Mouse (Mus musculus) forebrain, embryonic 15.5 days (tissue): ENCODE results near the gene Myh13. TPM values are rescaled to one million over a fixed set of nuclear protein-coding genes. Genes with fewer than 3 reads are reported as not detected.

Source experiments
- ATAC-seq: fragments of 200-750 bp; cut with Nextera tagmentation; replicated peaks from 2 replicates; pipeline ENCODE4 v1.8.0; 2017; ENCODE audit warnings: mild to moderate bottlenecking, moderate TSS enrichment, moderate library complexity
- H3K27ac ChIP-seq: fragments of 300-500 bp; sonication (generic); replicated peaks from 2 replicates; pipeline ENCODE4 v1.5.1; 2015; ENCODE audit warnings: mild to moderate bottlenecking, inconsistent platforms
- H3K27me3 ChIP-seq: fragments of 300-500 bp; sonication (generic); 2 replicates; pipeline ENCODE4 v1.6.1; 2015; ENCODE audit warnings: inconsistent platforms
- H3K36me3 ChIP-seq: fragments of 300-500 bp; sonication (generic); 2 replicates; pipeline ENCODE4 v1.6.1; 2015; ENCODE audit warnings: mild to moderate bottlenecking, inconsistent platforms
- H3K4me1 ChIP-seq: fragments of 300-500 bp; sonication (generic); 2 replicates; pipeline ENCODE4 v1.6.1; 2015; ENCODE audit warnings: inconsistent platforms
- H3K4me2 ChIP-seq: fragments of 300-500 bp; sonication (generic); replicated peaks from 2 replicates; pipeline ENCODE4 v1.6.1; 2015; ENCODE audit warnings: mild to moderate bottlenecking, inconsistent platforms
- H3K4me3 ChIP-seq: fragments of 300-500 bp; sonication (generic); 2 replicates; pipeline ENCODE4 v1.5.1; 2015; ENCODE audit warnings: mild to moderate bottlenecking, inconsistent platforms
- H3K9ac ChIP-seq: fragments of 300-500 bp; sonication (generic); replicated peaks from 2 replicates; pipeline ENCODE4 v1.6.1; 2015; ENCODE audit warnings: mild to moderate bottlenecking, inconsistent platforms
- H3K9me3 ChIP-seq: fragments of 300-500 bp; sonication (generic); 2 replicates; pipeline ENCODE4 v1.6.1; 2016; ENCODE audit warnings: inconsistent platforms
- WGBS: fragments of 180-500 bp; shearing (Covaris S2); methylation state at CpG from one replicate; pipeline ENCODE4 v1.1.7; 2015; ENCODE audit warnings: mixed read lengths; 5-methylcytosine and 5-hydroxymethylcytosine counted together
- polyA plus RNA-seq: library from polyadenylated mRNA; unstranded; fragments of >200 nt; fragmentation: Nextera tagmentation; extraction: Ambion mirVana; gene quantifications from 2 replicates; pipeline ENCODE4 v1.2.1, GENCODE M21; 2015

The Myh13 gene
- polyA plus RNA-seq, 1 experiment from 2014 or later: 0.04 TPM

- no peak overlapping the region for H3K27ac ChIP-seq
- no peak overlapping the region for H3K4me3 ChIP-seq
- ATAC-seq: no peak
- H3K4me1 ChIP-seq: no peaks in the 10 kb centered on the region
- H3K27me3 ChIP-seq: no peaks in the 10 kb centered on the region
- no peak overlapping the region for H3K9ac ChIP-seq
- H3K4me2 ChIP-seq: no peak overlapping the region
- 74% methylated on average over 6 of the region's 6 CpGs for WGBS
- H3K36me3 ChIP-seq: no peaks in the 10 kb centered on the region
- no peaks in the 10 kb centered on the region for H3K9me3 ChIP-seq
Observed at GRCm38 (mm10) chr11:67414346-67414940, 93.0 kb downstream of the Myh13 start.

Other genes starting within 250 kb of the Myh13 start
- gene Myh3, start 243.4 kb upstream of the Myh13 start, polyA plus RNA-seq: 0.08 and 0.48 TPM in 2 replicates
- gene Myh2, start 150.6 kb upstream of the Myh13 start, polyA plus RNA-seq: not detected in 2 replicates
- 0.08 TPM in 2 replicates for gene Myh1, start 121.6 kb upstream of the Myh13 start, polyA plus RNA-seq
- gene Myh4, start 83.6 kb upstream of the Myh13 start, polyA plus RNA-seq: 0.04 TPM in 1 of 2 replicates, not detected in the other
- 0.11 and 0.23 TPM in 2 replicates for gene Myh8, start 44.5 kb upstream of the Myh13 start, polyA plus RNA-seq
- gene Gas7, start 133.8 kb downstream of the Myh13 start, polyA plus RNA-seq: 56.6 and 57.8 TPM in 2 replicates